Mouse (Mus musculus): ENCODE data around the gene Methig1. TPM values are rescaled to one million over a fixed set of nuclear protein-coding genes. Genes with fewer than 3 reads are reported as not detected.
A peak's percentile ranks its signal among the peaks of the same experiment; 100 is the strongest.
"Not testable (repeated sequence)": the region's sequence is repeated elsewhere in the genome, so short reads cannot be mapped to it uniquely, and the experiment has no call there.

The Methig1 gene
- polyA plus RNA-seq (2014; fragmentation: Nextera tagmentation; extraction: Ambion mirVana): 0.19 TPM in 1 of 2 replicates, not detected in the other

DNA sequence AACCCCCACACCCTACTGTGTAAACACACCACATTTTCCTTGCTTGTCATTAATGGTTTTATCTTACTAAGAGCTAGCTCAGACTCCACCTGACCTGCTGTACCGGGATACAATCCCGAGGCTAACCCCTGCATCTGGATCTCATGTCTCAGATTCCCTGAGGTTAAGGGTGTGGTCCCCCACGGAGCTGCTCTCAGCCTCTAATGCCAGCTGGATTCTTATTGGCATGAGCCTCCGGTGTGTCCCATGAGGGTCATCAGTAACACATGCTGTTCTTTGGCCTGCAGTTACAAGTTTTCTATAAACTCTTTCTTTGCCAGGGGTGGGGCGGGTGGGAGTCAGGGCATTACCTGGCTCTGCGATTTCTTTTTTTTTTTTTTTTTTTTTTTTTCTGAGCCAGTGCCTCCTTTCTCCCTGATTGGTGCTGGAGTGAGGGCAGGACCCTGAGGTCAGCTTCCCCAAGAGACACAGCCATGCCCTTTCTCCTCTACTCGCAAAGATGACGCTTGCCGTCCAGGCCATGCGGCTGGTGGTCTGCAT is at the start of gene Methig1, which contains the start of gene Mettl7a2:
Gene Methig1 (plus strand): TSS at position 439 of the 540 bp plus-strand sequence.
Gene Mettl7a2 (plus strand): TSS at position 490 of the 540 bp plus-strand sequence.
- H3K36me3 ChIP-seq (ENCODE audit: control insufficient read depth, insufficient read depth, low read length): no peaks in the 10 kb centered on the region
- DNase-seq (ENCODE audit: low spot score) (no peak), ATAC-seq (ENCODE audit: low FRiP score) (no peak)
- WGBS: 83% methylated on average over 10 of the region's 10 CpGs
- H3K4me1 ChIP-seq (replicated peaks; ENCODE audit: control insufficient read depth, insufficient read depth, low read length): no peaks in the 10 kb centered on the region
- no peak within 1 kb of the TSS for H3K4me3 ChIP-seq (ENCODE audit: low read depth, low read length)
- H3K4me2 ChIP-seq (replicated peaks; ENCODE audit: low read depth, low read length): no peak within 1 kb of the TSS
- no peak within 1 kb of the TSS for H3K9ac ChIP-seq (ENCODE audit: low read depth, low read length)
- H3K27ac ChIP-seq (ENCODE audit: low read depth, low read length): no peak within 1 kb of the TSS
- H3K9me3 ChIP-seq (ENCODE audit: control insufficient read depth, low read length): no peaks in the 10 kb centered on the region
- H3K27me3 ChIP-seq (ENCODE audit: control insufficient read depth, insufficient read depth, low read length): no peaks in the 10 kb centered on the region

DNA sequence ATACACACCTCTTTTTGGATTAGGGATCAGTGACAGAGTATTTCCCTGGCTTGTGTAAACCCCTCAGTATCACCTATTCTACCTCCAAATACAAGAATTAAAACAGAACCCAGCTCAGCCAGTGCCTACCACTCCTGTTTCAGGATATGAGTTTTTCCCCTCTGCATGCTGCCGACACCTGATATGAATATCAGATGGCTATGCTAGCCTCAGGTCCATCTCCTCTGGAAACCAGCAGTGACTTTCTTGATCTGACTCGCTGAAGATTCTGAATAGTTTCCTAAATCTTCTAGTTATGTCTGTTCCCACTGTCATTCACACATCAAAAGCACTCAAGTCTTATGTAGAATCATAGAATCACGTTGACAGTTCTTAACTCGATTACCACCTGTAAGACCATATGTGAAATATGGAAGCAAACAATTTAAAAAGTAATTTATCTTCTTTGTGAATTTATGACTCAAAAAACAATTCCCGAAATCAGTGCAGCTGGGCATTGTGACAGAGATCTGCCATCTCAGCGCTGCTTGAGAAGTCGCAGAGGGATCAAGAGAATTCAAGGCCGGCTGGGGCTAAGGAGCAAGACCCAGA is 49.4 kb upstream of the Methig1 start:
- DNase-seq (ENCODE audit: low spot score) (no peak), ATAC-seq (ENCODE audit: low FRiP score) (no peak)
- Histone ChIP-seq H3K4me3 (ENCODE audit: low read depth, low read length) (no peak overlapping the region), H3K4me1 (replicated peaks; ENCODE audit: control insufficient read depth, insufficient read depth, low read length) (no peaks in the 10 kb centered on the region), H3K27ac (ENCODE audit: low read depth, low read length) (no peak overlapping the region), H3K9ac (ENCODE audit: low read depth, low read length) (no peak overlapping the region), H3K27me3 (ENCODE audit: control insufficient read depth, insufficient read depth, low read length) (no peaks in the 10 kb centered on the region), H3K4me2 (replicated peaks; ENCODE audit: low read depth, low read length) (no peak overlapping the region; the same call in 1 of the 2 replicates), H3K36me3 (ENCODE audit: control insufficient read depth, insufficient read depth, low read length) (no peaks in the 10 kb centered on the region), H3K9me3 (ENCODE audit: control insufficient read depth, low read length) (no peaks in the 10 kb centered on the region)
- WGBS: 57% methylated on average over 8 of the region's 8 CpGs

DNA sequence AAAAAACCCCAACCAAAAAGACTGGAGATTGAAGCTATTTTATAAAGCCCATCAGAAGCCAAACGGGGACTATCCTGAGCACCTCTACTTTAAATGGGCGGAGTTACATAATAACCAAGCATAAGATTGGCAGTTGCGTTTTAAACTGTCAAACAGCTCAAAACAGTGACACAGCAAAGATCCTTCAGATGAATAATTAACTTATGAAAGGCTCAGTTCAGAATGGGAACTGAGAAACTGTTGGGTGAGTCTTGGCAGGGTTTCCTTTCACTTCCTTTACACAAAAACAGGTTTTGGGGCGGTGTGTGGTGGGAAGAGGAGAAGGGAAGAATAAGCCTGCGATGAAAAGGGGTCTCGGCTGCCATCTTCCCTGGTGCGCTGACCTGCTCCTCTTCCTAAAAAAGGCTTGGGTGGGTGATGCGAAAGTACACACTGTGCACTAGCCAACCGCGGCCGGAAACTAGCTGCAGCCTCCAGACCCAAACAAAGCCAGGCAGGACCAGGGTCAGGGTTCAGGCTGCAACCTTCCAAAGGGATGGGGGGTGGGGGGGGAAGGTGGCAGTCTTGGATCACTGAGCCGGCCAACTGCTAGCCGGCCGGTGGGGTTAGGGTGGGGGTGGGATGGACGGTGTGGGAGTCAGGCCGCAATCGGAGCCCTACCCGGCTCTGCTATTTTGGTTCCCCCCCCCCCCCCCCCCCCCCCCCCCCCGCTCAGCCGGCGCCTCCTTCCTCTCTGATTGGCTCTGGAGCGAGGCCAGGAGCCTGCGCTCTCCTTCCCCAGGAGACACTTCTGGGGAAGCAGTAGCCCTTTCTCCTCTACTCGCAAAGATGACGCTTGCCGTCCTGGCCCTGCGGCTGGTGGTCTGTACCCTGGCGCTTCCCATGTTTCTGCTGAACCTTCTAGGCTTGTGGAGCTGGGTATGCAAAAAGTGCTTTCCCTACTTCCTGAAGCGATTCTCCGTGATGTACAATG is 48.6 kb upstream of the Methig1 start, which contains the start of gene Mettl7a1:
Gene Mettl7a1 (plus strand): TSS at position 122 of the 973 bp plus-strand sequence.
- Histone ChIP-seq H3K36me3 (ENCODE audit: control insufficient read depth, insufficient read depth, low read length) (no peaks in the 10 kb centered on the region), H3K4me1 (replicated peaks; ENCODE audit: control insufficient read depth, insufficient read depth, low read length) (no peaks in the 10 kb centered on the region), H3K4me2 (replicated peaks; ENCODE audit: low read depth, low read length) (peak within 1 kb of the TSS; percentile 65), H3K9ac (ENCODE audit: low read depth, low read length) (peak within 1 kb of the TSS; percentile 73), H3K27ac (ENCODE audit: low read depth, low read length) (peak within 1 kb of the TSS; percentile 79), H3K27me3 (ENCODE audit: control insufficient read depth, insufficient read depth, low read length) (no peaks in the 10 kb centered on the region), H3K4me3 (ENCODE audit: low read depth, low read length) (peak within 1 kb of the TSS; percentile 47), H3K9me3 (ENCODE audit: control insufficient read depth, low read length) (no peaks in the 10 kb centered on the region)
- 2% methylated on average over 24 of the region's 30 CpGs for WGBS
- peak; percentile 75 for DNase-seq (ENCODE audit: low spot score)
- peak; percentile 85 for ATAC-seq (ENCODE audit: low FRiP score)

DNA sequence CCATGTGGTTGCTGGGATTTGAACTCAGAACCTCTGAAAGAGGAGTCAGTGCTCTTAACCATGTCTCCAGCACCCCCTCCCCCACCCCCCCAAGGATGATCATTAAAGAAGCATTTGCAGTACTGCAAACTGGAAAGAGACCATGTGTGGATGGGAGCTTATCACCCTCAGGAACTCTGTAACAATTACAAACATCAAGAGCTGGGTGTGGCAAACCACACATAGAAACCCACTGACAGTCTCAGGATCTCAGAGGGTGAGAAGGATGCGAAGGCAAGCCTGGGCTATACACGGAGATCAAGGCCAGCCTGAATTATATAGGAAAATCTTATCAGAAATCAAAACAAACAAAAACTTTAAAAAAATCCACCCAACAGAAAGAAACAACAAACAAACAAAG is 46.7 kb upstream of the Methig1 start:
- WGBS: 91% methylated on average over 2 of the region's 2 CpGs
- H3K4me2 ChIP-seq (replicated peaks; ENCODE audit: low read depth, low read length): no peak overlapping the region
- H3K36me3 ChIP-seq (ENCODE audit: control insufficient read depth, insufficient read depth, low read length): no peaks in the 10 kb centered on the region
- no peak overlapping the region for H3K27ac ChIP-seq (ENCODE audit: low read depth, low read length)
- ATAC-seq (ENCODE audit: low FRiP score): no peak
- no peaks in the 10 kb centered on the region for H3K9me3 ChIP-seq (ENCODE audit: control insufficient read depth, low read length)
- no peak overlapping the region for H3K4me3 ChIP-seq (ENCODE audit: low read depth, low read length)
- DNase-seq (ENCODE audit: low spot score): no peak
- no peaks in the 10 kb centered on the region for H3K27me3 ChIP-seq (ENCODE audit: control insufficient read depth, insufficient read depth, low read length)
- no peak overlapping the region for H3K9ac ChIP-seq (ENCODE audit: low read depth, low read length)
- no peaks in the 10 kb centered on the region for H3K4me1 ChIP-seq (replicated peaks; ENCODE audit: control insufficient read depth, insufficient read depth, low read length)

- not testable (repeated sequence) for H3K4me1 ChIP-seq (replicated peaks; ENCODE audit: control insufficient read depth, insufficient read depth, low read length); H3K27me3 ChIP-seq (ENCODE audit: control insufficient read depth, insufficient read depth, low read length); H3K36me3 ChIP-seq (ENCODE audit: control insufficient read depth, insufficient read depth, low read length); H3K9ac ChIP-seq (ENCODE audit: low read depth, low read length); H3K4me2 ChIP-seq (replicated peaks; ENCODE audit: low read depth, low read length); H3K4me3 ChIP-seq (ENCODE audit: low read depth, low read length); H3K9me3 ChIP-seq (ENCODE audit: control insufficient read depth, low read length); H3K27ac ChIP-seq (ENCODE audit: low read depth, low read length); ATAC-seq (ENCODE audit: low FRiP score)
- WGBS: 58% methylated on average over 11 of the region's 11 CpGs
- DNase-seq (ENCODE audit: low spot score): peak; percentile 62
Observed at GRCm38 (mm10) chr15:100307438-100308096, 45.4 kb upstream of the Methig1 start.

DNA sequence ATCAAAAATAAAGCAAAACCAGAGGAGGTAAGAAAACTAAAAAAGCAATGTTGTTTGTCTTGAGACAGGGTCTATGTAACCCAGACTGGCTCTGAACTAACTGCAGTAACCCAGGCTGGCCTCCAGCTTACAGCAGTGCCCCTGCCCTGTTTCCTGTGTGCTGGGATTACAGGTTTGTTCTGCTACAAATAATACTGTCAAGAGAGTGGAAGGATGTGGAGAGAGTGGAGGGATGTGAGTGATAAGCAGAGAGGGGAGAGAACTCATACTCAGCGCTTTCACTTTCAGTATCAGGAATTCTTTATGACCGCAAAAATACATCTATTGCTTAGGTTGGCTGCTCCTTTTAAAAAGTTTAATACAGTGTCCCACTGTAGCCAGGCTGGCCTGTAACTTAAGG is 40.6 kb upstream of the Methig1 start:
- Histone ChIP-seq H3K4me2 (replicated peaks; ENCODE audit: low read depth, low read length) (no peak overlapping the region), H3K4me3 (ENCODE audit: low read depth, low read length) (no peak overlapping the region), H3K27ac (ENCODE audit: low read depth, low read length) (no peak overlapping the region), H3K27me3 (ENCODE audit: control insufficient read depth, insufficient read depth, low read length) (no peaks in the 10 kb centered on the region), H3K9ac (ENCODE audit: low read depth, low read length) (0 out of 2 replicates have a peak overlapping the region, but pooled peaks have one; percentile 31), H3K36me3 (ENCODE audit: control insufficient read depth, insufficient read depth, low read length) (no peaks in the 10 kb centered on the region), H3K4me1 (replicated peaks; ENCODE audit: control insufficient read depth, insufficient read depth, low read length) (no peaks in the 10 kb centered on the region), H3K9me3 (ENCODE audit: control insufficient read depth, low read length) (no peaks in the 10 kb centered on the region)
- DNase-seq (ENCODE audit: low spot score) (no peak), ATAC-seq (ENCODE audit: low FRiP score) (no peak)
- WGBS: 96% methylated on average over 2 of the region's 2 CpGs

DNA sequence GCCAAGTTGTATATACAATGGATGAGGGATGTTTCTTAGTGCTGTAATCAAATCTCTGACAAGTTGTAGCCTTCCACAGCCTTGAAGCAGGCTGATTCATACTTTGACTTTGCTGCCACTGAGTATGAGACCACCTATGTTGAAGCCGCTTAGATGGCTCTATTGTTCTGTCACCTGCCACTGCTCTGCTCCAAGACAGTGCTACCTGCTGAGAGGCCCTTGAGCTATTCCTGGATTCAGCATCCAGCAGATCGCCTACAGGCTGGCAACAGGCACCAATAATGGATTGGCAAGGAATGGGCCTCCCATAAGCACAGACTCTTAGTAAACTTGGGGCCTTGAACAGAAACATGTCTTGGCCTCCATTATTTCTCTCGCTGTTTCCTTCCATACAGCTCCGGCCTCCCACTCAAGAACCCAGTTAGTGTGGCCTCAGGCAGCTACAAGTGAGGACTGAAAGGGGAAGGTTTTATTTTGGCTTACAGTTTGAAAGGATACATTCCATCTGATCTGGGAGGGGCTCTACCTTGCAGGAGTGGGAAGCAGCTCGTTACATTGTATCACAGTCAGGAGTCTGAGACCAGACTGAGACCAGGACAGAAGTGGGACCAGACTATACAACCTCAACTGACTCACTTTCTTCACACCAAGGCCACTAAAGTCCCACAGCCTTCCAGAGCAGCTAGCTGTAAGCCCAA is 38.4 kb upstream of the Methig1 start:
- ATAC-seq (ENCODE audit: low FRiP score) (no peak), DNase-seq (ENCODE audit: low spot score) (no peak)
- Histone ChIP-seq H3K27me3 (ENCODE audit: control insufficient read depth, insufficient read depth, low read length) (no peaks in the 10 kb centered on the region), H3K9ac (ENCODE audit: low read depth, low read length) (no peak overlapping the region), H3K9me3 (ENCODE audit: control insufficient read depth, low read length) (no peaks in the 10 kb centered on the region), H3K4me3 (ENCODE audit: low read depth, low read length) (no peak overlapping the region), H3K27ac (ENCODE audit: low read depth, low read length) (no peak overlapping the region), H3K4me2 (replicated peaks; ENCODE audit: low read depth, low read length) (no peak overlapping the region), H3K4me1 (replicated peaks; ENCODE audit: control insufficient read depth, insufficient read depth, low read length) (no peaks in the 10 kb centered on the region), H3K36me3 (ENCODE audit: control insufficient read depth, insufficient read depth, low read length) (no peaks in the 10 kb centered on the region)
- 97% methylated on average over 5 of the region's 5 CpGs for WGBS

Measured in hindbrain, embryonic 11.5 days (tissue).